Mouse (Mus musculus) right cerebral cortex, adult 2 months (tissue): ENCODE results near the gene Hoxa11.

ENCODE experiments used
- DNase-seq, 2 experiments: peaks; one replicate each; pipeline ENCODE4 v3.0.0; 2021 to 2022; ENCODE audit warnings: low spot score in 2 of 2

The Hoxa11 gene

DNA sequence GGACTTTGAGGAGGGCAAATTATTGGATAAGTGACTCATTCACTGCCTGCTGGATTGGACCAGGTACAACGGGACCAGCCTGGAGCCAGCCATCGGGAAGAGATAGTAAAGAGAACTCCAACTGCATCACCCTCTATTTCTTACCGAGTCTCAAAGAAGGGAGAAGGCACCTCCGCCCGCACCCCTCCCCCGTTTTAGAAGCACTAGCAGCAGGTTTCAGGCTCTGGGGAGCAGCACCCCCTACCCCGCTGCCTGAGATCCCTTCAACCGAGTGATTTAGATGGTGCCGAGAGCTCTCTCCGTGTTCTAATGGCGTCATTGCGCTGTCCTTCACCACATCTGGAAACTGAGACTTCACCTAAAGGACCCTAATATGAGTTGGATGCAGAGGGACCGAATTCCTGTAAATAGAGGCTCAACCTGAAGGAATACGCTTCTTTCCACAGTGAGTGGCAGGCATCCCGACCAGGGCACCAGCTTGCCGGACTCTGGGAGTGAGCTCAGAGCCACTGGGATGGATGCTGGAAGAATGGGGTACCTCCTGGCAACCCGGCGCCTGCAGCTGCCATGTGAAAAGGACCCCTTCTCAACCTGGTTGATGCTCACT lies 19.8 kb upstream of the Hoxa11 start:
- no peak for DNase-seq

DNA sequence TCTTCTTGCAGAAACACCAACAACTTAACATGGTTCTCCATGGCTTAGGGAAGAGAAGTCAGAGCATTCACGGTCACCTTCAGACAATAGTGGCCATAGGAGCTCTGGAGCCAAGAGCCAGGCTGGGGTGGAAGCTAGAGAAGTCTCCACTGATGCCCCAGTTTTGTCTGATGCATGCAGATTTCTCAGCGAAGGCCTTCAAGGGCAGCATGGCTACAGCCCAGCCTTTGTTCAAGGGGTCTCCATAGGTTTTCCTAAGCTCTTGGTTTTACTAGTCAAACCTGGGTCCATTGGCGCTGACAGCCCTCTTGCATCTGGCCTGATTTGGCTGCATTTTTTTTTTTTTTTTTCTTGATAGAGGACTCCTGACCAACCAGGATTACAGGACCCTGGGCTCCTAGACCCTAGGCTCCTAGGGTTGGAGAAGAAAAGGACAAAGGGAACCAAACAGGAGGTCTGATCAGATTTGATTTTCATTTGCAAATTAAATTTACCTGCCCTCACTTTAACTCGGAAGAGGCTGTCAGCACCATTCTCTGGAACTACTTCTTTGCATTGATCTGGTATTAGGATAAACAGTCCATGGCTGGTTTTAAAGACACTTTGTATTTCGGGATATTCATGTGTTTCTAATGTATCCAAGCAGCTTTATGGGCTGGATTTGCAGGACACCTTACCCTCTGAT lies 18.6 kb upstream of the Hoxa11 start:
- no peak for DNase-seq

DNA sequence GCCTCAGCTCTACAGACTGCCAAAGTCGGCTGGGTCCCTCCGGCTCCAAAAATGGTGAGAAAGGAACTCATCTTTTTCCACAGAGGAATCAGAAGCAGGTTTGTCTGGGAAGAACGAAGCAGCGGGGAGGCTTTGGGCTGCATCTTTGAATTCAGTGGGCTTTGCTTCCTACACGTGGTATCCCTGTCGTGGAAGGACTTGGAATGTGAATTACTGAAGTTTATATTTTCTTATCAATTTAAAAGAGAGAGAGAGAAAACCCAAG lies 17.6 kb upstream of the Hoxa11 start:
- DNase-seq: no peak

DNA sequence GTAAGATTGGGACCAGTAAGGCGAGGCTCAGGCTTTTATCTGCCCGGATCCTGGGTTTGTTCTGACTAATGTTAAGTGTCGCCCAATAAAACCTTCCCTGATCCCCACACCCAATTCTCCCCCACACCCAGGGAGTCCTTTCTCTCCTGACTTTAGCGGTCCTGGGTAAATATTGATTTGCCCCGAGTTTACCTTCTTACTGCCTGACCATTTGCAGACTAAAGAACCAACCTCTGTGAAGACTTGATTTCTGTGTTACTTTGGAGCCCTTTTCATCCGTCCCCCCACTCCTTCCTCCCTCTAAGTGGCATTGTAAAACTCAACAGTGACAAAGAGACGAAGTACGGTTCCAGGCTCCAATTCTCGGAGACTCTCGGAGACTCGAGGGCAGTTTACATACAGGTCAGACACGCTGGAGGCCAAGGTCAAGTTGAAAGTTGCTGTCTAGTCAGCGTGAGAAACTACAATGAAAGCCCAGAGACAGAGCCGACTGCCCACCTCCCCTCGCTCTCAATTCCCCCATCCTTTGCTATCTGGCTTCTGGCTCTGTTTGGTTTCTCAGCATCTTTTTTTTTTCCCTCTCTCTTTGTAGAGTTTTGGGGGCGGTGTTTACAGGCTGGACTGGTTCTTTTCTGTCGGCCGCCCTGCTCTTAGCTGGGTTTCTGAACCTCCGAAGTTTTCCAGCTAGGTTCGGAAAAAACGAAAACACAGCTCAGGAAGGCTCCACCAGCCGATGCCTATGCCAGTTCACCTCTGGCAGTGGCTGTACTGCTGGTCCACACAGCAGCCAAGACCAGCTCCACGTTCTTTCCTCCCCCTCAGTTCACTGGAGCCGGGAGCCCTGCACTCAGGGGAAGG lies 17.1 kb upstream of the Hoxa11 start:
- DNase-seq: peak in 1 of 2 experiments; percentile 2

DNA sequence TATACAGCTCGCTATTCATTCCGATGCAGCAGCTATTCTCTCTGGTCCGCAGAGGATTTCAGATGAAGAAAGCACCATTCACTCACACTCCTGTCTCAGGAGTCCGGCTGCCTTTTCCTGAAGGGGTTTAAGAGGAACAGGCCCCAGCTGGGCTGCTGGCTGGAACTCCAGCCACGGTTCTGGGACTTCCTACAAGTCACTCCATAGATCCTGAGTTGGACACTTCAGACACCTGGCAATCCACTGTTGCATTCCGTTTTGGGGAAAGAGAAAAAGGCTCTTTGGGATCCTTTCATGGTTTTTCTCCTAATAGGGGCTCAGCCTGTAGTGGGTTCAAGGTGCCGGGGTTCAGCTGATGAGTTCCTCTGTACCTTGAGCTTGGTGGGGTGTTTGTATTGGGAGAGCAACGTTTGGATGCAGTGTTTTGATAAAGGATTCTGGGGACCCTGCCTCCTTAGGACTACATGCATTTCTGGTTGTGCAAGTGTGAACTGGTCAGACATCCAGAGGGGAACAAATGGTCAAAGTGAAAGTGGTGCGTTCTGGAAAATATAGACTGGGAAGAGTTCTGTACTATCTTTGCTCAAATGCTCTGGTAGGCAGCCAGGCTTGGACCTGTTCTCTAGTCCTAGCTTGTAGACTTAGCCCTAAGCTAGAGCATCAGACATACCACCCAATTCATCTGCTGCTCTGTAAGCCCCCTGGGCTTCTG lies 16.3 kb upstream of the Hoxa11 start:
- no peak for DNase-seq

DNA sequence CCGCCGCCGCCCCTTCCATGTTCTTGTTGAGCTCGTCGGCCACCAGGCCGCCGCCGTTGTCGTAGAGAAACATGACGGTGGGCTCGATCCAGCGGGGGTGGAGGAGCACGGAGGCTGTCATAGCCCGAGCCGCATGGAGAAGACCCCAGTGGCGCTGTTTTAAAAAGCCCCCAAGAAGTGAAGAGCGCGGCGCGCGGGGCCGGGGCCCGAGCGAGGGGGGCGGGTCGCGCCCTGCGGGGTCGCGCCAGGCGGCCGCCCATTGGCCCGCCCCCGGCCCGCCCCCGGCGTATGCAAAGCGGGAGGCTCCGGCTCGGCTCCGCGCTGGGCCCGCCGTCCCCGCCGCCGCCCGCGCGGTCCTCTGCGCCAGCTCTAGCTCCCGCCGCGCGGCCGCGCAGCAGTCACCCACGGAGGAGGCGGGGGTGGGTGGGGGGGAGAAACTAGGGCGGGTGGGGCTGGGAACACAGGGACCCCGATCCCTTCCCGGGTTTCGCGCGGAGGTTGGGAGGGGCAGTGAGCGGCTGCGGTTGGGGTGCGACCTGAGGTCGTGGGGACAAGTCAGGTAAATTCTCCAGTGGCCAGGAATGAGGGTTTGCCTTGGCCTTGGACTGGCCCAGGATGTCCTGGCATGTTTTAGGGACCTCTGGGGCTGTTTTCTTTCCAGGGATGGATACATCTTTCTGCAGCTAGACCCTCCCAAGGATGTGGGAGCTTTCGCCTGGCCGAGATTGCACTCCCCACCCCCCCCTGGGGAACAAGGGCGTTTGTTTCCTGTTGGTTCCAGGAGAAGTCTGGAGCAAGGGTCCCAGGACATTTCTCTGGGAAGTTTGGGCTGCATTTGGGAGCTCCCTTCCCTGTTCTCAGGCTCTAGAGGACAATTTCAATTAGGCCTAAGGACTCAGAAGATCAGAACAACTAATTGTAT lies 15.3 kb upstream of the Hoxa11 start, which contains the start of gene Hoxa13:
Gene Hoxa13, minus strand, starts transcription at position 227 of the 922 bp plus-strand sequence.
- no peak for DNase-seq

DNA sequence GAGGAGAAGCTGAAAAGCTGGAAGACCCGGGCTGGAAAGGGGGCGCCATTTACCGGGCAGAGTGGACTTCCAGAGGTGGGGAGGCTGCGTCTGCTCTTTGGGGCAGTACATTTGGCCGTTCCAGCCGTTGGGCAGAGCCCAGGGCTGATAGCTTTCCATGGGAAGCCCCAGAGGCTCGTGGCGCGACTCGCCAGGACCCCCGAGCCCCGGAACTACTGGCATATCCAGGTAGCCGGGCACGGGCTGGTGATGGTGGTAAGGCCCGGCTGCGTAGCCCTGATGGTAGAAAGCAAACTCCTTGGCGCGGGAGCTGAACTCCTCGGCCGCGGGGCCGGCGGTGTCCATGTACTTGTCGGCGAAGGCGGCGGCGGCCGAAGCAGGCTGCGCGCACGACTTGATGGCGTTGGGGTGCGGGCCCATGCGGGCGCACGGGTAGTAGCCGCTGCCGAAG lies 14.2 kb upstream of the Hoxa11 start:
- no peak for DNase-seq

DNA sequence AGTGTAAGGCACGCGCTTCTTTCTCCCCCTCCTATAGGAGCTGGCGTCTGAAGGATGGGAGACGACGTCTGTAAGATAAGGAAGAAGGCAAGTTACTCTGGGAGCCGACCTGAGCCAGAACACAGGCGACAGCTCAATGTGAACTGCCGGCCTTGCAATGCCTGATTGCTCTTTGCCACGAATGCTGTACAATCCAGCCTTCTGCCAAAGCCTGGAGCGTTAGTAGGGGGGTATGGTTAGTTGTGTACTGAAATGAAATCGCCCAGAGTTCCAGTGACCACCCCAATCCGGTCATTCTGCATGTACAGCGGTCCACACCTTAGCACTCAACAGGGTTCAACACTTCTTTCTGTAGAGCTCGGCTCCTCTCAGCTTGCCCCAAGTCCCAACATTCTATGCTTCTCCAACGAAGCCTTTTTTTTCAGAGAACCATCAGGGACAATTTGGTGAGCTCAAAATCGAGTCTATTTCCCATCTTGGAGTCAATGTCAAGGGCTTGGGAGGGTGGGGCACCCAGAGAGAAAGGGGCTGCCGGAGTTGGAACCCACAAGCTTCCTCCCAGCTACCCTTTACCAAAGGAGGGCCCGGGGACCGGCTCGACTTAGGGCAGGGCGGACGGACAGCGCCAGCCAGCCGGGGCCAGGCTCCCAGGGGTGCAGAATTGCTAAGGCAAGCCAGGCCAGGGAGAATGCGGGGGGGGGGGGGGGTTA lies 13.6 kb upstream of the Hoxa11 start:
- DNase-seq: no peak

DNA sequence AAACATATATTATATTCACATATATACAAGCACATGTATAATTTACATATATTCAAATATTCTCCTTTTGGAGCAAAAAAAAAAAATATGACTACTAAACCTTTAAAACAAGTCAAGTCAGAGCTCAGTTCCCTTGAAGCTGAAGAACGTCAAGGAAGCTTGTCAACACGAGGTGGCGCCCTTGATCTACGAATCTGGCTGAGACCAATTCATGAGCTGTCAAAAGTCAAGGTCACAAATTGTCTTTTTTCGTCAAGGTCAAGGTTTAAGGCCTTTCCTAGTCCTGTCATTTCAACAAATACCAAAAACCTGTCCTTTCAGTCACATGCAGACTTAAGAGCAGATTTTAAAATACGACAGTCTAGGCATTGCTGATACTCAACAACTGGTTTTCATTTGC lies 11.3 kb upstream of the Hoxa11 start:
- DNase-seq: peak; percentile 73 to 75

DNA sequence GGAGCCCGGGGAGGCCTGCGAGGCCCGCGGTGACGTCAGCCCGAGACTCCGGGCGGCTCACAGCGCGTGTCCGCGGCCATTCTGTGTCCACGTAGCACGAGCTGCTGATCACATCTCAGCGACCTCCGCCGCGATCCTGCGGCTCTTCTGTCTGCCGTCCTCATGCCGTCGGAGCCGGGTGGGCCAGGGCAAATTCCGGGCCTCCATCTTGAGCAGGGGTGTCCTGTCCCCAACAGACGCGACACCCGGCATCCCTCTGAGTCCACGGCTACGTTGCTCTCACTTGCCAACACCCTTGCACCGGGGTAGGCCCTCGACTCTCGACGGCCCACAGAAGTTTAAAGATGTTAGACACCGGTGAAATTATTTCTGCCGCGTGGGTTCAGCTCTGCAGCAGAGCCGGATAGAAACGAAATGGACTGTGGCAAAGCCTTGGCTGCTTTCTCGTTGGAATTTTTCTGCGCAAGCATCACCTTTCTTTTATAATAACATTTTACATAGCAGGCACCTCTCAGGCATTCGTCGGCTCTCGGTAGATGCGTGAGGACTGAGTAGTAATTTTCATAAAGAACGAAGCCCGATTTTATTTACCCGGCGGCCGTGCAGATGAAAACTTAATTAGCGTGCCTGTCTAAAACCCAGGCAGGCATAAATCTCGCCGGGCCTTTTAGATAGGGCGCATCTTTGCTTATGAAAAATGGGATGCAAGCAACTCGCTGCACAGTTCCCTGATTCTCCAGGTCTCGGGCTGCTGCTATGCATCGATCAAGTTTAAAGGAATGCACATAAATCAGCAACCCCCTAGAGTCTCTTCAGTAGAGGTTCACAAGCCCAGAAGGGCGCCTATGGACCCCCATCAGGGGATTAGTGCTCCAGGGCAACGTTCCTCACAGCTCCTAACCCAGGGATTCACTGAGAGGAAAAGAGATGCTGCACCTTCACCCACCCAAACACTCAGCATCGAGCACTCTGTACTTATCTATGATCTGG lies 8.2 kb upstream of the Hoxa11 start:
- no peak for DNase-seq

DNA sequence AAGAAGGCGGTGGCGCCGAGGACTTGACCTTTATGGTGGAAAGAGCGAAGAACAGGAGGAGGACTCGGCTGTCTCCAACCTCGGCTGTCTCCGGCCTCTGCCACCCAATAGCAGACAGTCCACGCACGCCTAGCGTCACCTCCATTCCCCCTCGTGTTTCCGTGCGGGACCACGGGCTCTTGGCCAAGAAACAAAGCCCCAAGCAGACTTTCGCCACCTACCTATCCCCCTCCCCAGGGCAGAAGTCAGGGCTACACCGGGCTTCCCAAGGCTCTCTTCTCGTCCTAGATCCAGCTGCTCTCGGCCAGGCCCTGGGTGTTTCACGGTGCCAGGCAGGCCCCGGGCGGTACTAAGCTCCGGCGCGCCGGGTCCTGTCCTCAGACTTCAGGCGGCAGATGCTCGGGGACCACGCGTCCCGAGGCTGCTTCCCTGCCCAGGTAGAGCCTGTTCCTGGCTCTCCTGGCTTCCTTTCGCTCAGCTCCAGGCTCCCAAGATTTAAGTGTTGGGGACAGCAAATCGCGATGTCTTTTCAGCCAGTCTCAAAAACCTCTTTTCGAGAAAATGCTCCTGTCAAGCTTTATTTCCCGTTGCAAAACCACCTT lies 7.3 kb upstream of the Hoxa11 start:
- DNase-seq: no peak

DNA sequence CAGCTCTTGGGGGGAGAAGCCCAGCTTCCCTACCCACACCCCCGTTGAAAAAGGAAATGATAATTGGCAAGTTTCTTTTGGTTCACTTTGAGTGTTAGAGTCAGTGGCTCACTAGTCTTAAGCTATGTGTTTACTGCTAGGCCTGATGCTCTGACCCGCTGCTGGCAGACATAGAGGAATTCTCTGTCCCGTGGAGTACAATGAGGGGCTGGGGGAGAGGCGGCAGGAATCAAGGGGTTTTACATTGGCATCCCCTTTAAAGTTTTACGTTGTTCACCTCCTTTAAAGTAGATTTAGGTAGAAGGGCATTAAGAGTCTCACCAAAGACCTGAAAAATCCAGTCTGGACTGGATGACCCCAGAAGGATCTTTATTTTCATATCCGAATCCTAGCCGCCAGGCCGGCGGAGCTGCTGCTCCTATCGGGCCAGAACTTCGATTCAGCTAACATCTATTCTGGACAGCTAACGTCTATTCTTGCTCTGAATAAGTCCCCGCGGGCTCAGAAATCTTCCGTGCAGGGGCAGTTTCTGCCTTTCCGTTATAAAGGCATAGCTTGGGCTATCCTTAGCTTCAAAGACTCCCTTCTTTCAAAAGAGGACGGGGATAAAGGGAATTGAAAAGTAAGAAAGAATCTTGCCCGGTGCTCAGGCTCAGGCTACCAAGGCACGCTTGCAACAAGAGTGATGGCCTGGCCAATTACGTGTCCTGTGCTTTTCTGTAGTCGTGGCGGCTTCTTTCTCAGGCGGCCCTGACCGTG lies 6.6 kb upstream of the Hoxa11 start:
- DNase-seq: no peak

DNA sequence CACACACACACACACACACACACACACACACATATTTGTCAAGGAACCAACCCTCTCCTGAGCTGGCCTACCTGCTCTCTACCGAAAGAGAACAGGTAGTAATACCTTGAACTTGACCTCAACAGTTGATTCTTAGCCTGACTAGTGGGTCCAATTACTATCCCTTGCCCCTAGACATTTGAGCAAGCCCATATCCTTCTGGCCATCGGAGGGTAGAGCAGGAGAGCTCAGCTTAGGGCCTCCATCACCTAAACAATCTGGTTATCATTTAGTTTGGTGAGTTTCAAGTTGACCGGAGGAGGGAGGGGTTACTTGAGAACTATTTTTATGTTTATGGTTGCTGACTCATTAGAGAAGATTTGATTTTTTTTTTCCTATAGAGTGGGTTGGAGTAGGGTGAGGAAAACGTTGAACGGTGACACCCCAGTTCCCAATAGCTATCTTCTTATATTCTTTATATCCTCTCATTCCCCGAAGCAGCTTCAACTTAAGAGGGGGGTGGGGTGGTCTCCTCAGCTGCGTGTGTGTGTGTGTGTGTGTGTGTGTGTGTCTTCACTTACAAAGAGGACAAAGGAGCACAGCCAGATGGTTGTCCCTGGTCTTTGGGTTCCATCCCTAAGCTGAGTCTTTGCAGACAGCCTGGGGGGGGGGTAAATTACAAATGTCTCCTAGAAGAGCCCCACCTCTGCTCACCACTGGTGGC lies 5.7 kb upstream of the Hoxa11 start:
- no peak for DNase-seq

DNA sequence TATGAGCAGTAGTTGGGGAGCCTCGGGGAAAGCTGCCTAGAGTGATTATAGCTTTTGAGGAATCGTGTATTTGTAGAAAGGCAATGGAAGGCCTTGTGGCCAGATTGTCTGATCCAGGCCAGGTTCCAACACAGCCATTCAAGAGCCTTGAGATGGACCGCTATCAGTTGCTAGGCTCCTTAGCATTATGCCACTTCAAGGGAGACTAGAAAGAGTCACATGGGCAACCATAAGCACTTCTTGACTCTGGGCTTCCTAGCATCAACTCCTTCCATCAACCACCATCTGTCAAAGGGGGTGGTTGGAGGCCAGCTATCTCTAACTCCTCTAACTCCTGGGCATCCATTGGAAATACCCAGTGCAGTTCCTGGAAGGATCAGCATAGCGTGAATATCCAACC lies 4.2 kb upstream of the Hoxa11 start:
- no peak for DNase-seq

DNA sequence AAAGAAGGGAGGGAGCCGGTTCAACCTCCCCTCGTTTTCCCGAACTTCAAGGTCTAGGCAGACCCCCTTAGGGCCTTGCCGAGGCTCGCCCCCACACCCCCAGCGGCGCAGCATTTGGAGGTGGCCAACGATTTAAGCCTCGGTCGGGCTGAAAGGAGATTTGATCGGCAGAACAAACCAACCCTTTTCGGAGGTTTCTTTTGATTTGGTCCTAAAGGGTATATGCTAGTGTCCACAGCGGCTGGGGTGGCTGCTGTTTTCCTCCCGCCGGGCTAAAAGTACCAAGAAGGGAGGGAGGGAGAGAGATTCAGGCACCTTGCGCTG lies 3.8 kb upstream of the Hoxa11 start:
- no peak for DNase-seq

DNA sequence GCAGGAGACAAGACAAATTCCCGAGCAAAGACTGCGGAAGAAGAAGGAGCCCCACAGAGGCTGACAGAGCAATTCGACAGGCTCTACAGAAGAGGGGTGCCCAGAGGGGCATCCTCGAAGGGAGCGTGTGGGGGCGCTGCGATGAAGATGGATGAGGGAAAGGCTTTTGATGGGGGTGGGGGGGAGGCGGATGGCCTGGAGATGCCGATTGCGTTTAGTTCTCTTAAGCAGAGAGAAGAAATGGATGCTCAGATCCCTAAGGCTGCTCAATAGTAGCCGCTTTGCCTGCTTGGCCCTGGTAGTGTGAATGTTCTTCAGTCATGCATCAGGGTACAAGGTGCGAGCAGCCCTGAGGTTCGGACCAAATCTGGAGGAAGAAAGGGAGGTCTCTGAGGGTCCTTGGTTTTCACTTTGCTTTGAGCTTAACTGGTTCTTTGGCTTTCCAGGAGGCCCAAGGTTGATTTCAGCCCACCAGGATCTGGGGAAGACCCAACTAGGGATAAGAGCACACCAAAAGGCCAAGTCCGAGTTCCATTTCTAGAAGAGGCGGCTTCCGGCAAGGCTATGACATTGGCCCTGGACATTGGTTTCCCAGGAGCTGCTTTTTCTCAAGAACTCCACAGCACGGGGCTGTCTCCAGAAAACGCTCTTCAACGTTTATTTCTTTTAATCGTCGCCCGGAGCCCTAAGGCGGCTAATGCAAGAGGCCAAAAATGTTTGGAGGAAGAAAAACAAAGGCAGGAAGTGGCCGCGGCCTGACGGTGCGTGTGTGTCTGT lies 3.2 kb upstream of the Hoxa11 start:
- DNase-seq: no peak
